Mouse (Mus musculus) small intestine, adult 2 months (tissue): ENCODE data around the gene Rps12-ps3.

Experiments
- CTCF ChIP-seq: fragments of 200-500 bp; IDR thresholded peaks from 2 replicates; pipeline ENCODE4 v1.5.1; 2012; ENCODE audit warnings: low read depth, mild to moderate bottlenecking, control low read depth, inconsistent platforms, low read length, moderate library complexity, mixed read lengths; ENCODE audit not compliant: insufficient replicate concordance, insufficient read length; ENCODE audit errors: extremely low read depth
- POLR2A ChIP-seq: fragments of 200-500 bp; IDR thresholded peaks from 2 replicates; pipeline ENCODE4 v1.6.1; 2012; ENCODE audit warnings: low read depth, mild to moderate bottlenecking, control low read depth, inconsistent platforms, low read length, moderate library complexity

DNA sequence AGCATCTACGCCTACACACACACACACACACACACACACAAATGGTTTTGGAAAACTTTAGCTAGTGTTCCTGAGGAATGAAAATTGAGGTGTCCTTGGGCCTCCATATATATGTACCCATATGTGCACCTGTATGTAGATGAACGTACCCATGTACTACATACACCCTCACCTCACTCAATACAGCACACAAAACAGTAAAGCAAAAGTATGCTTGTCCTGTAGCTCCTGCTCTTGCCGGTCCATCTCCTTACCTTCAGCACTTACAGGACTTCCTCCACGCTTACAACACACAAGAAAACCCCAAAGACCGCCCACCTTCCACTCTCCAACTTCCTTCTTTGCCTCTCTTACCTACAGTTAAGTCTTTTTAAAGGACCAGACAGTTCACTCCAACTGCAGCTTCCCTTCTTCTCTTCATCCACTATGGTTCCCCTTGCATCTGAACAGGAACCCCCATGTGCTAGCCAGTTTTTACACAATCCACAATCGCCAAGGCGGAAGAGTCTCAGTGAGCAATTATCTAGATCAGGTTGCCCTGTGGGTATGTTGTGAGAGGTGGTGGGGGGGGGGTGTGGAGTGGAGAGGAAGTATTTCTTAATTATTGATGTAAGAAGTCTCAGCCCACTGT is 28.3 kb downstream of the Rps12-ps3 start:
- no peak for TF ChIP-seq POLR2A
- TF ChIP-seq CTCF: no peak
